Mouse (Mus musculus) kidney, adult 2 months (tissue): ENCODE results near the gene Rnf24.

Experiments used
- CTCF ChIP-seq: fragments of 200-500 bp; conservative IDR thresholded peaks from 2 replicates; pipeline ENCODE4 v1.5.1; 2011; ENCODE audit warnings: low read depth, mild to moderate bottlenecking, control low read depth, low read length, moderate library complexity, mixed read lengths; ENCODE audit not compliant: insufficient read depth, insufficient read length
- POLR2A ChIP-seq: fragments of 200-500 bp; IDR thresholded peaks from one replicate; pipeline ENCODE4 v1.6.1; 2011; ENCODE audit warnings: low read depth, low read length, control low read depth

- TF ChIP-seq POLR2A (no peak), CTCF (no peak)
These were observed 43.4 kb downstream of the Rnf24 start for GRCm38 (mm10) chr2:131309296-131309695.
